Mouse (Mus musculus): ENCODE results near the gene Dnajb4.

The Dnajb4 gene

DNA sequence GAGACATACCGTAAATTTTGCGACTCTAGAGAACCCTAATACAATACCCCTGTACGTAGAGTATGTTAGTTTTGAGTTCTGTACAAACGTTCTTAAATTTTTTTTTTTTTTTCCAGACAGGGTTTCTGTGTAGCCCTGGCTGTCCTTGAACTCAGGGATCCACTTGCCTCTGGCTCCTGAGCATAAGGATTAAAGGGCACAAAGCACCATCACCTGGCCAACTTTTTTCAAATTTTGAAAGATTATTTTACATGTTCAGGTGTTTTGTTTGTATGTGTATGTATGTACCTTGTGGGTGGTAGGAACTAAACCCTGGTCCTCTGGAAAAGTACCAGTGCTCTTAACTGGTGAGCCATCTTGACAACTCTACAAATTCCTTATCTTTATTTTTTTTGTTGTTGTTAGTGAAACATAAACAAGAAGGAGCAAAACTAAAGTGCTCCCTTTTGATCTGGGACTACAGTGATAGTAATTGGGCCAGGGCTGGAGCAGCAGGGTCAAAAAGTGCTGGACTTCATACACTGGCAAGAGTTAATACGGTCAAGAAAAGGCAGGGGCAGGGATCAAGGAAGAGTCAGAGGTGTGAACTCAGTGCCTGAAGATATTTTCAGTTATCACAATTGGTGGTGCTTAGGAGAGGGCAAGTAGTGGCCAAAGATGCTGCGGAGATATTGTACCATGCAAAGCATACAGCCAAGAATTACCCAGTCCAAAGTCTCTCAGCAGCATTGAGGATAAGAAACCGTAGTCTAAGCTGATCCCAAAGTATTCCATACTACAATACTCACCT is 1.8 kb downstream of the Dnajb4 start:
- DNase-seq (ENCODE audit: low spot score in 2 of 2) = no peak

DNA sequence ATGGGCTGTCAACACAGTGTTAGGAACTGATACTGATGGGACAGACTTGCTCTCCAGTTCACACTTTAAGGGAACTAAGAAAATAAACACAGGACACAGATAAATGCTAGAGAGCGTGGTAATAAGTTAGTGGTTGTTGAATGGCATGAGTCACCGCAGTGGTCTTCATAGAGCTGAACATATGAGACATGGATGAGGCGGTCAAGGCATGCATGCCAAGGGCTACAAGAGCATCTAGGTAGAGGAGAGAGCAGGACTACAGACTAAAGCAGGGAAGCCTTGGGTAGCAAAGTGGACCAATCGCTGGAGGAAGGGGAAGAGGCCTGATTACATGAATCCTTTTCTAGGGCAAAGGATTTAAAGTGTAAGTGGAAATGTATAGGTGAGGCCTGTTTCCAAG is 2.9 kb downstream of the Dnajb4 start:
- DNase-seq (ENCODE audit: low spot score in 2 of 2) = no peak

DNA sequence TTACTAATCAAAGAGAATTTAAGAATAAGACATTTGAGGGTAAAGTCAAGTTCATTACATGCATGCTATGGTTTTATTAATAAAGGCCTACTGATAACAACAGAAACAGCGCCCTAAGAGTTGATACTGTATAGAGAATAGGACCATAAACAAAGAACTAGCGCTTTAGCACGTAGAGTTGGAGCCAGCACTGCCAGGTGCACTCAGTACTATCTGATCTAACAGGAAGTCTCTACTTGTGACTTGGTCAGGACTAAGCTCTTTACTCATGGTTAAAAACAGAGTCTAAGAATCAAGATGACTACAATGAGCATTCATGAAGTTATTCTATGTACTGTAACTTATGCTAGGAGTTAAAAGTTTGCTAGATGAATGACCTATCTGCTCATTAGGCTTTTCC is 5.5 kb downstream of the Dnajb4 start:
- DNase-seq (ENCODE audit: low spot score in 2 of 2) = no peak

DNA sequence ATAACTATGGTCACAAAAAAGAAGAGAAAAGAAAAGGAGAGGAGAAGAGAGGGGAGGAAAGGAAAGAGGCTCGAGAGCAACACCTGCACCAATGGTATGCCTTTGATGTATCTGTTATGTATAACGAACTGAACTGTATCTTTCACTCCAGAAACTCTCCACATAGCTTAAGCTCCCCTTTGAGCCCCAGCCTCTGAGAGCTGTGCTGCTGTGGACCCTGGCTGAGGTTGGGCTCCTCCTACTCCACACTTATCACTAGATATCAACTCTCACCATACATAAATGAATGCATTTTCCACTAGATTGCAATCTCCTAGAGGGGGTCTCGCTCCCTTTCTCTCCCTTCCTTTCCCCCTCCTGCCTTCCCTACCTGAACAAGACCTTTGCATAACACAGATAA is 6.1 kb downstream of the Dnajb4 start:
- DNase-seq (ENCODE audit: low spot score in 2 of 2) = no peak

DNA sequence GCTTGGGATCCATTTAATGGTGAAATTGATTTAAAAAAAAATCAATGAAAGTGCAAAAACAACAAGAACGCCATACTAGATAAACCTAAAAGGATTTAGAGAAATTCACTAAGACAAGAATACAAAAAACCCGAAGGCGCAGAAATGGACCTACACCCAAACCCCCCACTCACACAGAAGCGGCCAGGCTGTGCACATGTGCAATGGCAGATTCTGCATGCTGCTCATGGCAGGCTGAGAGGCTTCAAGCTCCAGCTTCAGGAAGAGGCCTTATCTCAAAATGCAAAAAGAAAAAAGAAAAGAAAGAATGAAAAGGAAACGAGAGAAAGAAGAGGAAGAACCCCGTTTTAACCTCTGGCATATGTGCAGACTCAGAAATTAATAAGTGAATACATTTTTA is 6.7 kb downstream of the Dnajb4 start:
- no peak for DNase-seq (ENCODE audit: low spot score in 2 of 2)

DNA sequence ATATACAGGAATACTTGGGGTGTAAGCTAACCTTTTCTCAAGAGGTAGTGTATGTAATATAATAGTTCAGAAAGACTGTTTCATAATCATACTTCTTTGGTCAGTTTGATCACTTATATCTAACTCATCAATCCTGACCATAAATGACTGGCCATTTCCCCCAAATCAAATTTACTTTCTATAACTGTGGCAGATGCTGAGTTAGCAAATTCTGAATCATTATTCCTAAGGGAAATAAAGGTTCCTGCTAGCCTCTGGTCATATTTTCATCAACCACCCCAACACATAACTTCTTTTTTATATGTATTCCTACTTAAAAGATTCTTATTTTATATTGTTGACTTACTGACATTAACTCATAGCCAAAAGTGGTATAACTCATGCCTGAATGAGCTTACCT is 7.2 kb downstream of the Dnajb4 start:
- DNase-seq (ENCODE audit: low spot score in 2 of 2) = no peak

DNA sequence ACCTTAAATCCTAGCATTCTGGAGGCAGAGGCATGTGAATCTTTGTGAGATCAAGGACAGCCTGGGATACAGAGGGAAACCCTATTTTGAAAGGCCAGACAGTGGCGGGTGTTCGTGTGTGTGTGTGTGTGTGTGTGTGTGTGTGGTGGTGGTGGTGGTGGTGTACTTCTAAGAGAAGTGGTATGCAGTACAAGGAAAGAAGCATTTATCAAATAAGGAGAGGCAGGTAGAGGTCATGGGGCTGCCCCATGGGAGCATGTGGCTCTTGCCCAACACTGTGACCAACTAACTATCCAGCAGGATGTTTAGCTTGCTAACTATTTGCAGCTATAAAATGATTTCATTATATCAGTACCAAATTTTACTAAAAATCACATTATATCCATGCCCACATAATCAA is 8.5 kb downstream of the Dnajb4 start:
- DNase-seq (ENCODE audit: low spot score in 2 of 2) = no peak

DNA sequence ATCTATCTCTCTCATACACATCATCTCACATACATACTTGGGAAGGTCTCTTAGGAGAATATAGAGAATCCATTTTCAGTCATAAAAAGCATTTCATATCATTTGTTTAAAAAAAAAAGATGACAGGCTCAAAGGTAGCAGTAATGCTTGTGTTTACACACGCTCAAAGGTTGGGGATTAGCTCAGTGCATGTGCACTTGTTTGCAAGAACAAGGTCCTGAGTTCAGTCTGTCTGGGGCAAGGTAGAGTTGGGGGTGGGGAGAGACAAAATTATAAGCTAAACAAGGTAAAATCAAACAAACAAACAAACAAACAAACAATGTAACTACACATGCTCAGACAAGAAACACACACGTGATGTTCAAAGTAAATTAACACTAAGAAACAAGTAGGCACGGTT is 8.9 kb downstream of the Dnajb4 start:
- no peak for DNase-seq (ENCODE audit: low spot score in 2 of 2)

DNA sequence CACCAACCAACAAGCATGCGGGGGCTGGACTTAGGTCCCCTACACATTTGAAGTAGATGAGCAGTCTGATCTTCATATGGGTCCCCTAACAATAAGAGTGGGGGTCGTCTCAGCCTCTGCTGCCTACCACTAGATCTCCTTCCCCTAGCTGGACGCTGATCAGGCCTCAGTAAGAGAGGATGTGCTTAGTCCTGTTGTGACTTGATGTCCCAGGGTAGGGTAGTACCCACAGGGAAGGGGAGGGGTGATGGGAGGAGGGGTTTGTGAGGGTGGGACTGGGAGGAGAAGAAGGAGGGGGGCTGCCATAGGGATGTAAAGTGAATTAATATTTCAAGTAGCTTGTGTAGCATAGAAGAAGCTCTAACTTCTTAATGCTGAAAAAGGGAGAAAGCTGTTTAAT is 11.0 kb downstream of the Dnajb4 start:
- DNase-seq (ENCODE audit: low spot score in 2 of 2) = no peak

DNA sequence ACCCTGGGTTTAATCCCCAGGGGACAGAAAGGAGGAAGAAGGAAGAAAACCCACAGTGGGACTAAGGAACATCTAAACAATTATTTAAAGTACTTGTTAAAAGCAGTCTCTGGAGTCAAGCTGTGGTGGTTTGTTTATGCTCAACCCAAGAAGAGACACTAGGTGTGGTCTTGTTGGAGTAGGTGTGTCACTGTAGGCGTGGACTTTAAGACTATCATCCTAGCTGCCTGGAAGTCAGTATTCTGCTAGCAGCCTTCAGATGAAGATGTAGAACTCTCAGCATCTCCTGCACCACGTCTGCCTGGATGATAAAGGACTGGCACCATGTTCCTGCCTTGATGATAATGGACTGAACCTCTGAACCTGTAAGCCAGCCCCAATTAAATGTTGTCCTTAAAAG is 12.9 kb downstream of the Dnajb4 start:
- DNase-seq (ENCODE audit: low spot score in 2 of 2) = peak; percentile 18 to 31

DNA sequence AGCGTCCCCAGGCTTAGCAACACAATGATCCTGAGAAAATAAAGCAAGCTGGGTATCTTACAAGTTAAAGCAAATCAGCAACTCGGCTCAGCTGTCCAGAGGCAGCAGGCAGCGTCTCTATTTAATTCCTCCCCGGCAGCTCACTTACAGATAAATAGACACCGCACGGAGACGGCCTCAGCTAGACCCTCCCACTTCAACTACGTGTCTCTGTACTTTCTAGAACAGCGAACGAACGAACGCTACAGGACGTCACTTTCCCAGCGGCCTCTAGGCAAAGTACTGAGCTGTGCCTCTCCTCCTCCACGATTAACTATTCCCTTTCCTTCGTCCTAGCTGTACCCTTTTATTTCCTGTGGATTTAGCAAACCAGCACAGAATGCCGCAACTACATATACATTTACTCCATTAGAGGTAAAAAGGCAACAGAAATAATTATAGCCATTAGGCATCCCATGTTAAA is 16.4 kb downstream of the Dnajb4 start:
- peak; percentile 68 to 75 for DNase-seq (ENCODE audit: low spot score in 2 of 2)

DNA sequence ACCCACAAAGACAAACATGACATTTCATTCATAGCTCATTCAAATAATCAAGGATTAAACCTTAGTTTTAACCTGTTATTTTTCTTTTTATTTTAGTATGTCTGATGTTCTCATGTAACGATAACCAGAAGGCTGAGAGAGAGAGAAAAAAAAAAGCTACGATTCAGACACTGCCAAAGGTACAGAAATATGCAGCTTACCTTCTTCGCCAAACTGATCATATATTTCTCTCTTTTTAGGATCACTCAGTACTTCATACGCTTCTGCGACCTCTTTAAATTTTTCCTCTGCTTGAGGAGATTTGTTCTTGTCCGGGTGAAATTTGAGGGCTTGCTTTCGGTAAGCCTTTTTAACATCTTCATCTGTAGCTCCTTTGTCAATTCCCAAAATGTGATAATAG is 16.9 kb downstream of the Dnajb4 start:
- no peak for DNase-seq (ENCODE audit: low spot score in 2 of 2)

DNA sequence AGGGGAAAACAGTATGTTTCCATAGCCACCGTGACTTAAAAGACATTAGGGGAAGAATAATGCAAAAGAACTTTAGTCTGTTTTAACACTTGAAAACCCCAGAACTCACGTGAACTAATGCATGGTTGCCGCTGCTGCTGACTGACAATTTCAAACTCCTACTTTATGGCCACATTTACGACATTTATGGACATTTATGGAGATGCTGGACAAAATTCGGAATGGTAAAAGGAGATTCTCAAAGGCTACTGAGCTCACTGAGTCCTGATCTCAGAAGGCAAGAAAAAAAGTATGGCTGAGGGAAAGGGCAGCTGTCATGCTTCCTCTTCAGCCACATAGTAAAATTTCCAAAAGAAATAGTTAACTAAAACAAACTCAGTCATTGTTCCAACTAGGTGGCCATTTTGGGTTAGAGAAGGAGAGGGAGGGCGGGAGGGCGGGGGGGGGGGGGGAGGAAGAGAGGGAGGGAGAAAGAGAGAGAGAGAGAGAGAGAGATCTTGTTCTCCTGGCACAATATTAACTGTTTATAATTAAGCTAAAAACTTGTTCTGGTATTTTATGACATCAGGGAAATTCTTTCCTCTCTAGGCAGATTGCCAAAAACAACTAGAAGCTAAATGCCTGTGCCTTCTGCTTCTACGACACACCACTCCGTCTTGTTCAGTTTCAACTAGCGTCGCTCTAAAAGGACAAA is 17.7 kb downstream of the Dnajb4 start:
- no peak for DNase-seq (ENCODE audit: low spot score in 2 of 2)

DNA sequence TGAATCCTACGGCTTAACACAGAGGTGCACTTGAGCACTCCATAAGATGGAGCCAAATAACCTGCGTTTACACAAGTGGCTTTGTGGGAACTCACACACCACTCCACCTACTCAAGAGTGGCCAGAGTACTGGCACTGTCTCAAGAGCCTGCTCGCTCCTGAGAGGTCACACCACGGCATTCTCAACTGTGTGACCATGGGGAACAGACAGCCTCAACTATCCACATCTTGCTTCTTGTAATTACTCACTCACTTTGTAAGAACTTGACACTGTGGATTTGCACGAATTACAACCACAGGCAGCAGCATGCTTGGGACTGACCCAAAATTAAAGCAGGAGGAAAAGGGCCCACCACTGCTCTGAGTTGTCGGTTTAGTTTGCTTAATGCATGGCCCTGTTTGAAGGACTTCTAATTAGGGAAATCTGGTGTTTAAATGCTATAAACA is 18.3 kb downstream of the Dnajb4 start:
- no peak for DNase-seq (ENCODE audit: low spot score in 2 of 2)

DNA sequence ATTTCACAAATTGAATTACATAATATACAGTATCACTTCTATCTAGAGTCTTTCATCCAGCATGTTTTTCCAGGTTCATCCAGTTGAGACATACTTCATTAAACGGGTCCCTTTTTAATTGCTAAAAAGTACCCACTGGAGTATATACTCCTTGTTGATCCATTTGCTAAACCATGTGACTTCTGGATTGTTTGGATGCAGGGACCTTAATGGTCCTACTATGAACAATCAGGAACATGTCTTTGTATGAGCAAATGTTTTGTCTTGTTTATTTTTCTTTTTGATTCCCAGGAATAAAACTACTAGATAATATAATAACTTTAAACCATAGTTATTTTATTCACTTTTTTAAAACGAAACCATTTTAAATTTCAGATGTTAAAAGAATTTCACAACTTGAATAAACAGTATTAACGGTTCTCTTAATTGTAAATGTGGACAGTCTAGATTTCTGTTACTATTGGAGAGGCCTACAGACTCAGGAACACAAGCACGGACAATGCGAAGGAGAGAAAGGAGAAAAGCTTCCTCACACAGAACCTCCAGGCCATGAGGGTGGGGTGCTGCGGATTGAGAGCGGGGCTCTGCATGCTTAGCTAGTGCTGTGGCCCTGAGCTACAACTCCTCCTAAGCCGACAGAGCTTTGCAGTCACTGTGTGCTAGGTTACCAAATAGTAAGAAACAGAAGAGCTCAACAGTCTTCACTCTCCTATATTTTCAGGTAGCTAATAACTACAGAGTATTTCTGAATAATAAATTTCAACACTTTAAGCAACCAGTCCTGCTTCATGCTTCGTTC is 19.2 kb downstream of the Dnajb4 start:
- DNase-seq (ENCODE audit: low spot score in 2 of 2) = no peak

DNA sequence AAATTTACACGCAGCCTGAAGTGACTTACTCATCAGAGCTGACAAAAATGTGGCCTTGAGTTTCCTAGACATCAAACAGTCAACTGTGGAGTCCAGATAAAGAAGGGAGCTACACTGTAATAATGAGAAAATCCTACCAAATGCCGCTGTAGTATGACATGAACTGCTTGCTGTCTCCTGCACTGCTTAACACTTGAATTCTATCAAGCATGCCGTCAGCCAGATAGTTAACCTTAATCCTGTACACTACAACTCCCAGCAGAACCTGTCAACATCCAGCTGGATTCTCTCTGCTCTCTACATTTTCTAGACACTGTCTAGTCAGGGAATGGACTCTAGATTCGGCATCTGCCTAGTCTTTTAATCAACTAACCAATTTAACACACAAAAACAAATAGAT is 20.8 kb downstream of the Dnajb4 start:
- DNase-seq (ENCODE audit: low spot score in 2 of 2) = no peak

DNA sequence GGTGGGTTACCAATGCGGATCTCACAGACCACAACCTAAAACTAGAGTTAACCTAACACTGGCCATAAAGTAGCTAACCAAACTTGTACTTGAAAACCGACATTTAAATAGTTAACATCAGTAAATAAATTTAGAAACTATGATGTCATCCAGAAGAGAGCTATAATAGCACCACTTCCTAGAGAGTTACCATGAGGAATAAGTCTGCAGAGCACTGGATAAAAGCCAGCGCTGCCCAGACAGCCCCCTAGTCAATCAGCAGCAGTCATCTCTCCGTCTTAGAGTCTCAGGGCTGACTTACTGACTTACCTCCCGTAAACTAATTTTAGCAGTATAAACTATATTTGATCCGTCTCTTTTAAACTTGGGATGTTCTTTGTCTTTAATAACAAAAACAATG is 24.0 kb downstream of the Dnajb4 start:
- no peak for DNase-seq (ENCODE audit: low spot score in 2 of 2)

DNA sequence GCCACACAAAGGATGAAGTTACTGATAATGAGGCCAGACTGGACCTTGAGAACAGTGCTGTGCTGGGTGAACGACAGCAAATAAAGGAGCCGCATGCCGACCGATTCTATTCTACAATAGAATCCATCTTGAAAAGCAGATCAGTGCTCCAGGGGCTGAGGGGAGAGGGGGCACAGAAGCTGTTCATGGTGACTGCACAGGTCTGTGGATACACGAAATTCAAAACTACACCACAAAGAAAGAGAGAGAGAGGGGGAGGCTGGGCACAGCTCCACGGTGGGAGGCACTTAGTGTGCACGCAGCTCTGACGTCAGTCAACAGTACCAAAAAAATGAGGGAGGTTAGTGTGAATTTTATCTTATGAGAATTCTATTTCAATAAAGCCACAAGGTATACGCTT is 26.6 kb downstream of the Dnajb4 start:
- DNase-seq (ENCODE audit: low spot score in 2 of 2) = no peak

DNA sequence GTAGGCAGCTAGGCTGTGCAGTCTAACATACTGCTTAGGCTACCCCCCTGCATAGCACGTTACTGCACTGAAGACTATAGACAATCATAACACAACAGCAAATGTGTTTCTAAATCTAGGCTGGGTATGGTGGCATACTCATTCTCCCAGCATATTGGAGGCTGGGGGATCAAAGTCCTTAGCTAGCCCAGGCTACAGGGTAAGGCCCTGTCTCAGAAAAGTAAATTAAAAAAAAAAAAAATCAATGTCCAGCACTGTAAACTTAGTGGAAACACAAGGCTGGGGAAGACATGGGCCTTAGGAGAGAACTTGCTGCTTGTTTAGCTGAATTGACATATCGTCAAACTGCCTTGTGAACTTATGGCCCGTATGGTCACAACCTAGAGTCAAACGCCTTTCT is 29.5 kb downstream of the Dnajb4 start:
- no peak for DNase-seq (ENCODE audit: low spot score in 2 of 2)

DNA sequence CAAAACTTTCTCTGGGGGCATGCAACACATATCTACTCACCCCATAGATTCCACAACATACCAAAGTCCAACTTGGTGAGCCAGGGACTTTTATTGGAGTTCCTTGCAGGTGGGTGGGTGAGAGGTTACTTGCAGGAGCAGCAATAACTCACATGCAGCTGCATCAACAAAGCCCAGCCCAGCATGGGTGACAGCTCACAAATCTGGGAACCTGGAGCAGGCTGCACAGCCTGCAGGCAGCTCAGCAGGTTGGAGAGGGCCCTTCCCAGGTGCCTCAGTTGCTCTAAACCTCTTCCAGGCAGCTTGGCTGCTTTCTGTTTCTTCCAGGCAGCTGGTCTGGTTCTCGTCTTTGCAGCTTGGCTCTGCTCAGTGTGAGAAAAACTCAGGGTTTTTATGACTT is 30.8 kb downstream of the Dnajb4 start:
- DNase-seq (ENCODE audit: low spot score in 2 of 2) = no peak

DNA sequence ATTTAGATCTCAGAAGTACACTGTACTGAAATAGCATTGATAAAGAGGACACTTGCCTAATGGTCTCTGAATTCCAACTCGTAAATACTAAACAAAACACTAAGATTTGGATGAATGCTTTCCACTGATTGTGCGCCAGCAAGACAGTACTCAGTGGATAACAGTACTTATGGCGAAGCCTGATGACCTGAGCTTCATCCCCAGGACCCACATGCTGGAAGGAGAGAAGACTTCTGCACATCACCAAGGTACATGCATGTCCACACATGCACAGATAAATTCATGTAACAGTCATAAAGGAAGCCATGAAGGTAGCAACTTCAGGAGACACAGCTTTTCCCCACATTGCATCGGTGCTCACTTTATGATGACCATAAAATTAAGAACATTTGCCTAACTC is 31.3 kb downstream of the Dnajb4 start:
- DNase-seq (ENCODE audit: low spot score in 2 of 2) = no peak

DNA sequence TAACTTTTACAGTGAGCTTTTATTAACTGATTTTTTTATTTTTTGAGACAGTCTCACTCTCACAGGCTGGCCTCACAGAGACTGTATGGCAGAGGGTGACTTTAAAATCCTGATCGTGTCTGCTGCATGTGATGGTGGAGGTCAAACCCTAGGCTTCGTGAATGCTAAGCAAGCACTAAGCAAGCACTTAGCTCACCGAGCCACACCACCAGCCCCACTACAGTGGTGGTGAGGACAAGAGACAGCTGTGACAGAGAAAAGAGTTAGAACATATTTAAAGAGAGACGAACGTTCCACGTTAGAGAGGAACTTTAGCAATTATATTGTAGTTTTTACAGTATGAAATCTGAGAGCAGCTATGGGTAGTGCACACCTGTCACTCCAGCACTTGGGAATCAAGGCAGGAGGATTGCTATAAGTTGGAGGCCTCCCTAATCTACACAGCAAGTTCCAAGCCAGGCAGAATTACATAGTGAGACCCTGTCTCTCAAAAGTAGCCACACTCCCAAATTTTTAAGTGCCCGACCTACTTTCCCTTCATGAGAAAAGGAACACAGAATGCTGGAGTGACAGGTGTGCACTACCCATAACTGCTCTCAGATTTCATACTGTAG is 37.7 kb downstream of the Dnajb4 start:
- DNase-seq (ENCODE audit: low spot score in 2 of 2) = no peak
